Comparison of ENCODE assay signal across 9 mouse cellular contexts in genomic region chr13:36505730-36506129, GRCm38 (mm10).
DNase-seq lines count a peak whose midpoint lies in the region.
"Had no signal": no experiment of that assay in that cellular context is flagged by ENCODE, and none has a peak within 500 bp of the region (broad histone marks: within the 10 kb centered on the region; RNA-seq: fewer than 3 reads in every experiment).

No protein-coding gene starts in this region.

- peak; percentile 38 to 41 for DNase-seq in frontal cortex, adult 2 months (ENCODE audit: extremely low spot score in 1 of 2, low spot score in 1 of 2)
- no peak for DNase-seq in frontal cortex, postnatal 14 days (ENCODE audit: low spot score in 2 of 2)
- DNase-seq in left cerebral cortex, adult 18-20 months (ENCODE audit: low spot score in 2 of 2), result peak; percentile 19 to 31
- DNase-seq in left cerebral cortex, postnatal 10 days (ENCODE audit: extremely low spot score in 1 of 2, low spot score in 2 of 2), result no peak
- peak; percentile 33 for DNase-seq in right cerebral cortex, postnatal 25 days
- DNase-seq in right cerebral cortex, postnatal 14 days, result no peak
- no peak for DNase-seq in T-cell, adult 2 months (ENCODE audit: low spot score)
- DNase-seq in adrenal gland, postnatal 14 days, result no peak
- DNase-seq: embryo, embryonic 11 days had no signal

- intact Hi-C loops in left cerebral cortex, postnatal 10 days (cut with DNase I), result no loop called here

Comparison
In these comparisons a context has a peak if more than half of its experiments do, and no peak if none do; other contexts are left out.
1. DNase-seq: peak in frontal cortex, adult 2 months (2 of 2), left cerebral cortex, adult 18-20 months (2 of 2) and right cerebral cortex, postnatal 25 days (single experiment); none in frontal cortex, postnatal 14 days (0 of 2), left cerebral cortex, postnatal 10 days (0 of 2), right cerebral cortex, postnatal 14 days (single experiment), T-cell, adult 2 months (single experiment) and adrenal gland, postnatal 14 days (single experiment).